Mouse (Mus musculus): ENCODE measurements around the gene Riox2.

GRCm38 (mm10) chr16:59469846-59470245 lies 1.7 kb upstream of the Riox2 start:
- TF ChIP-seq CTCF (IDR thresholded peaks at IDR 0.05; ENCODE audit: low read depth, low read length) (no peak), GATA1 (IDR thresholded peaks at IDR 0.05; ENCODE audit: borderline replicate concordance, low read length) (no peak)

All from G1E (cell line).